Mouse (Mus musculus) MEL (cell line): ENCODE data around the gene Dock3. TPM values are rescaled to one million over a fixed set of nuclear protein-coding genes. Genes with fewer than 3 reads are reported as not detected.

Experiments used
- DNase-seq: peaks from one replicate; pipeline ENCODE4 v3.0.0; 2011; ENCODE audit warnings: low read depth, low spot score
- H3K27ac ChIP-seq: 2 replicates; pipeline ENCODE4 v1.5.1; 2012; ENCODE audit warnings: low read depth, mild to moderate bottlenecking, control low read depth, low read length, moderate library complexity; ENCODE audit not compliant: control insufficient read depth
- H3K27me3 ChIP-seq, 2 experiments: fragments of 150-350 bp in 1 of 2; sonication (generic) in 1 of 2; 2 replicates each; pipeline ENCODE4 v1.6.1; 2012; ENCODE audit warnings: low read length in 2 of 2, mild to moderate bottlenecking in 2 of 2, improper control_type of control experiment in 1 of 2, moderate library complexity in 1 of 2; ENCODE audit not compliant: insufficient read depth in 2 of 2, control insufficient read depth in 1 of 2
- H3K36me3 ChIP-seq, 2 experiments: 2 replicates each; pipeline ENCODE4 v1.6.1; 2012 to 2014; ENCODE audit warnings: low read length in 2 of 2, improper control_type of control experiment in 1 of 2, inconsistent platforms in 1 of 2, mild to moderate bottlenecking in 1 of 2; ENCODE audit not compliant: insufficient read depth in 2 of 2, control insufficient read depth in 1 of 2
- H3K4me1 ChIP-seq, 2 experiments: fragments of 150-350 bp in 1 of 2; sonication (generic) in 1 of 2; 2 replicates each; pipeline ENCODE4 v1.6.1; 2012; ENCODE audit warnings: low read length in 2 of 2, improper control_type of control experiment in 1 of 2, mild to moderate bottlenecking in 1 of 2; ENCODE audit not compliant: insufficient read depth in 2 of 2, control insufficient read depth in 1 of 2
- H3K4me3 ChIP-seq, 2 experiments: fragments of 150-350 bp in 1 of 2; sonication (generic) in 1 of 2; 2 replicates each; pipeline ENCODE4 v1.5.1; 2012; ENCODE audit warnings: low read depth in 2 of 2, low read length in 2 of 2, mild to moderate bottlenecking in 2 of 2, moderate library complexity in 2 of 2, control low read depth in 1 of 2, improper control_type of control experiment in 1 of 2; ENCODE audit not compliant: control insufficient read depth in 1 of 2, insufficient read depth in 1 of 2
- H3K79me2 ChIP-seq: 2 replicates; pipeline ENCODE4 v1.6.1; 2012; ENCODE audit warnings: mild to moderate bottlenecking, low read length, moderate library complexity; ENCODE audit not compliant: control insufficient read depth, poor library complexity, insufficient read depth
- H3K9ac ChIP-seq: 2 replicates; pipeline ENCODE4 v1.6.1; 2012; ENCODE audit warnings: low read depth, mild to moderate bottlenecking, control low read depth, low read length, moderate library complexity; ENCODE audit not compliant: control insufficient read depth, poor library complexity, severe bottlenecking
- H3K9me3 ChIP-seq: fragments of 150-350 bp; sonication (generic); replicated peaks from 2 replicates; pipeline ENCODE4 v1.6.1; 2012; ENCODE audit warnings: mild to moderate bottlenecking, low read length, improper control_type of control experiment, moderate library complexity; ENCODE audit not compliant: insufficient read depth
- BHLHE40 ChIP-seq: IDR thresholded peaks from 2 replicates; pipeline ENCODE4 v1.6.1; 2012; ENCODE audit warnings: low read depth, mild to moderate bottlenecking, inconsistent platforms, low read length, improper control_type of control experiment, borderline replicate concordance
- CHD1 ChIP-seq: IDR thresholded peaks from 2 replicates; pipeline ENCODE4 v1.6.1; 2012; ENCODE audit warnings: low read depth, mild to moderate bottlenecking, inconsistent platforms, low read length, improper control_type of control experiment
- CHD2 ChIP-seq: IDR thresholded peaks from 2 replicates; pipeline ENCODE4 v1.6.1; 2011; ENCODE audit warnings: low read length, improper control_type of control experiment
- CTCF ChIP-seq, 3 experiments: IDR thresholded peaks in 2 of 3; conservative IDR thresholded peaks in 1 of 3; 2 replicates each; pipeline ENCODE4 v1.5.1; 2011 to 2012; ENCODE audit warnings: low read length in 3 of 3, low read depth in 2 of 3, mild to moderate bottlenecking in 2 of 3, improper control_type of control experiment in 1 of 3, inconsistent platforms in 1 of 3, mixed read lengths in 1 of 3, moderate library complexity in 1 of 3; ENCODE audit not compliant: control insufficient read depth in 1 of 3, insufficient read depth in 1 of 3, poor library complexity in 1 of 3, severe bottlenecking in 1 of 3
- ELF1 ChIP-seq: IDR thresholded peaks from 2 replicates; pipeline ENCODE4 v1.6.1; 2014; ENCODE audit warnings: low read depth, mild to moderate bottlenecking, inconsistent platforms, low read length, improper control_type of control experiment, moderate library complexity
- EP300 ChIP-seq, 2 experiments: IDR thresholded peaks; 2 replicates each; pipeline ENCODE4 v1.6.1; 2011; ENCODE audit warnings: improper control_type of control experiment in 2 of 2, low read length in 2 of 2, low read depth in 1 of 2, mild to moderate bottlenecking in 1 of 2
- GATA1 ChIP-seq: IDR thresholded peaks from 2 replicates; pipeline ENCODE4 v1.6.1; 2011; ENCODE audit warnings: low read depth, low read length, improper control_type of control experiment
- KAT2A ChIP-seq: conservative IDR thresholded peaks from 2 replicates; pipeline ENCODE4 v1.6.1; 2012; ENCODE audit warnings: low read depth, low read length, improper control_type of control experiment, inconsistent platforms
- MAX ChIP-seq: IDR thresholded peaks from 2 replicates; pipeline ENCODE4 v1.6.1; 2011; ENCODE audit warnings: low read length, improper control_type of control experiment
- MXI1 ChIP-seq: IDR thresholded peaks from 2 replicates; pipeline ENCODE4 v1.6.1; 2011; ENCODE audit warnings: mild to moderate bottlenecking, low read depth, low read length, improper control_type of control experiment
- MYB ChIP-seq: IDR thresholded peaks from 2 replicates; pipeline ENCODE4 v1.6.1; 2011; ENCODE audit warnings: mild to moderate bottlenecking, low read depth, low read length, improper control_type of control experiment
- MYC ChIP-seq: IDR thresholded peaks from 2 replicates; pipeline ENCODE4 v1.6.1; 2011; ENCODE audit warnings: low read depth, mild to moderate bottlenecking, low read length, improper control_type of control experiment, moderate library complexity
- NRF1 ChIP-seq: IDR thresholded peaks from 2 replicates; pipeline ENCODE4 v1.6.1; 2014; ENCODE audit warnings: low read depth, mild to moderate bottlenecking, inconsistent platforms, low read length, improper control_type of control experiment, moderate library complexity; ENCODE audit not compliant: poor library complexity, insufficient read depth, severe bottlenecking
- SIN3A ChIP-seq: IDR thresholded peaks from 2 replicates; pipeline ENCODE4 v1.6.1; 2012; ENCODE audit warnings: low read length, improper control_type of control experiment, inconsistent platforms
- SMC3 ChIP-seq: IDR thresholded peaks from 2 replicates; pipeline ENCODE4 v1.6.1; 2011; ENCODE audit warnings: low read depth, low read length, improper control_type of control experiment
- TBP ChIP-seq: IDR thresholded peaks from 2 replicates; pipeline ENCODE4 v1.8.0; 2011; ENCODE audit warnings: low read depth, low read length, improper control_type of control experiment
- TCF12 ChIP-seq: IDR thresholded peaks from 2 replicates; pipeline ENCODE4 v1.6.1; 2014; ENCODE audit warnings: low read depth, mild to moderate bottlenecking, inconsistent platforms, low read length, improper control_type of control experiment, moderate library complexity
- USF1 ChIP-seq: IDR thresholded peaks from 2 replicates; pipeline ENCODE4 v1.6.1; 2014; ENCODE audit warnings: low read depth, mild to moderate bottlenecking, inconsistent platforms, low read length, improper control_type of control experiment, moderate library complexity
- USF2 ChIP-seq, 2 experiments: IDR thresholded peaks; 2 replicates each; pipeline ENCODE4 v1.6.1; 2011 to 2012; ENCODE audit warnings: improper control_type of control experiment in 2 of 2, low read length in 2 of 2, borderline replicate concordance in 1 of 2, inconsistent platforms in 1 of 2, low read depth in 1 of 2, mild to moderate bottlenecking in 1 of 2; ENCODE audit not compliant: insufficient read depth in 1 of 2
- ZNF384 ChIP-seq: IDR thresholded peaks from 2 replicates; pipeline ENCODE4 v1.6.1; 2012; ENCODE audit warnings: low read depth, mild to moderate bottlenecking, inconsistent platforms, low read length, improper control_type of control experiment
- polyA plus RNA-seq, 2 experiments: library from polyadenylated mRNA; stranded (reverse) in 1 of 2; unstranded in 1 of 2; fragments of >175 nt in 1 of 2; fragments of >200 nt in 1 of 2; gene quantifications; 2 replicates each; pipeline versions ENCODE4 v1.2.1 to v1.2.4; 2012; ENCODE audit warnings: low replicate concordance in 2 of 2, low read depth in 1 of 2; ENCODE audit not compliant: insufficient read length in 2 of 2, insufficient read depth in 1 of 2, missing spikeins in 1 of 2
- total RNA-seq: library from RNA; depleted of rRNA; stranded (reverse); fragments of 300-350 nt; gene quantifications from 2 replicates; pipeline ENCODE4 v1.2.3, GENCODE M21; 2012

Dock3 gene
- total and polyA plus RNA-seq, 3 experiments = 0.03 to 0.08 TPM; not detected in 1

DNA sequence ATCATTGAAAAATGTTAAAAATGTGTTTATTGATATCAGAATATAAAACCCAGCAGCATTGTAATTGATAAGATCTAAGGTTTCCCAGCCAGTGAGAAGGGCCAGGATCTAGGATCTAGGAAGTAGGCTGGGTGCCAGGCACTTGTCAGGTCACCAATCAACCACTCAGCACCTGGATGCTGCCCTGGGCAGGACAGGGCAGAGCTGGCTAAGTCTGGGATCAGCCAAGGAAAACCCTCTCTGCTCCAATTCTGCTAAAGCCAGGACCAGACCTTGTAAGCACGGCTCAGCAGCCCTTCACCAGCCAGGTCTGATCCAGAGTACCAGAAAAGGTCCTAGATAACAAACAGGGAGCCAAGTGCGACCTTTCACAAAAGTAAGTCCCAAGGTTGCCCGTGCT, 23.2 kb upstream of the Dock3 start:
- H3K4me3 ChIP-seq = no peak overlapping the region
- H3K79me2 ChIP-seq = no peaks in the 10 kb centered on the region
- H3K9me3 ChIP-seq = no peaks in the 10 kb centered on the region
- no peak for DNase-seq
- H3K36me3 ChIP-seq = no peaks in the 10 kb centered on the region; a peak in 1 of 4 replicates
- H3K27ac ChIP-seq = no peak overlapping the region
- H3K9ac ChIP-seq = no peak overlapping the region
- no peaks in the 10 kb centered on the region for H3K27me3 ChIP-seq
- TF ChIP-seq TCF12 (no peak), MAX (no peak), USF1 (no peak), CHD1 (no peak), EP300 (IDR thresholded peaks at IDR 0.05; ENCODE audit: low read depth in 1 of 2, low read length in 2 of 2) (no peak), MYC (no peak)
- no peaks in the 10 kb centered on the region for H3K4me1 ChIP-seq

DNA sequence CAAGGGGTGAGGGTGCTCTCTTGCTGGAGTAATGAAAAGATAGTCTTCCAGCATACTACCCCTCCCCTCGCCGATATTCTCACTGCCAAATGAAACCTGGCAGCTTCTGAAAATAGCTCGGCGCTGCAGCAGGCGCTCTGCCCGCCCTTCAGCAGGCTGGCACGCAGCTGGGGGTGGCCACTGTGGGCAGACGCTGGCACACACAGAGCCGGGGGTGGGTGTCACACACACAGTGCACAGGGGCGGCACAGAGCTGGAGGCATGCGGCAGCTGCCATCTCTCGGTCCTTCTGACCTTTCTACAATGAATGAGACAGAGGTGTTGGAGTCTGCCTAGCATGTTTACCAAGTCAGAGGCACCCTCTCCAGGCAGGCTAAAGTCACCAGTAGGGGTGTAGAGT, 22.8 kb upstream of the Dock3 start:
- Histone ChIP-seq H3K4me3 (no peak overlapping the region), H3K4me1 (no peaks in the 10 kb centered on the region), H3K79me2 (no peaks in the 10 kb centered on the region), H3K27ac (no peak overlapping the region), H3K36me3 (no peaks in the 10 kb centered on the region; a peak in 1 of 4 replicates), H3K9me3 (no peaks in the 10 kb centered on the region), H3K27me3 (no peaks in the 10 kb centered on the region), H3K9ac (no peak overlapping the region)
- TF ChIP-seq GATA1 (no peak), USF1 (no peak), NRF1 (no peak)
- DNase-seq = no peak

DNA sequence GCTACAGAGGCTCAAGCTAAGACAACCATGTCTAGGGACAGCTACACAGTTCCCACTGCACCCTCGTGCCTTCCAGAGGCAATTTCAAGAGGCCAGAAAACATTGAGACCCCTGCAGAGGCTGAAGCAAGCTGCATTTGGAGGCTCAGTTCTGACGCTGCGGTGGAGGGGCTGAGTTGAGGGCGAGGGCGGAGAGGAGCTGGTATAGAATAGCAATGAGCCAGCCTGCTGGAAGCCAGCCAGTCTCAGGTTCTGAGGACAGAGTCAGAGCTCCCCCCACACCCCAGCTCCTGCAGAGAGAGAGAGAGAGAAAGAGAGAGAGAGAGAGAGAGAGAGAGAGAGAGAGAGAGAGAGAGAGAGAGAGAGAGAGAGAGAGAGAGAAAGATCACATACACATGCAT, 20.5 kb upstream of the Dock3 start:
- no peaks in the 10 kb centered on the region for H3K36me3 ChIP-seq
- no peak overlapping the region for H3K4me3 ChIP-seq
- H3K9me3 ChIP-seq = no peaks in the 10 kb centered on the region
- TF ChIP-seq SMC3 (no peak), CTCF (IDR thresholded peaks at IDR 0.05 in 2 of 3, conservative IDR thresholded peaks at IDR 0.05 in 1 of 3; ENCODE audit: control insufficient read depth in 1 of 3, insufficient read depth in 1 of 3, low read depth in 2 of 3, low read length in 3 of 3, poor library complexity in 1 of 3, severe bottlenecking in 1 of 3) (no peak), ZNF384 (no peak), USF2 (IDR thresholded peaks at IDR 0.05; ENCODE audit: borderline replicate concordance in 1 of 2, insufficient read depth in 1 of 2, low read depth in 1 of 2, low read length in 2 of 2) (no peak), SIN3A (no peak), MYB (no peak), KAT2A (no peak), BHLHE40 (no peak), ELF1 (no peak), MXI1 (no peak), CHD2 (no peak), TBP (no peak)
- no peak for DNase-seq
- H3K79me2 ChIP-seq = no peaks in the 10 kb centered on the region
- H3K4me1 ChIP-seq = no peaks in the 10 kb centered on the region
- H3K27ac ChIP-seq = no peak overlapping the region
- no peak overlapping the region for H3K9ac ChIP-seq
- H3K27me3 ChIP-seq = no peaks in the 10 kb centered on the region
